Mouse (Mus musculus): ENCODE results near the gene Trem1.

Trem1 gene

DNA sequence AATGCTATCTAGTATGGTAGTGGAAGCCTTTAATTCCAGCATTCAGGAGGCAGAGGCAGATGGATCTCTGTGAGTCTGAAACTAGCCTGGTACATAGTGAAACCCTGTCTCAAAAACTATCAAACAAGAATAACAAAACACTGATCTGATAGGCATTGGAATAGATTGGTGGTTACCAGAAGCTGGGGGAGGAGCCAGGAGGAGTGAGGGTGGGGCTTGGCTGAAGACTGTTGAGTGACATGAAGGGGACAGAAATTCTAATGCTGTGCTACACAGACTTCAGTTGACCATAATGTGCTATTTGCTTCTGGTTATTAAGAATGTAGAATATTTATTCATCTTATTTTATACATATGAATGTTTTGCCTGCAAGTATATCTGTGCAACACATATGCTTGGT, 35.7 kb downstream of the Trem1 start:
- DNase-seq = no peak

DNA sequence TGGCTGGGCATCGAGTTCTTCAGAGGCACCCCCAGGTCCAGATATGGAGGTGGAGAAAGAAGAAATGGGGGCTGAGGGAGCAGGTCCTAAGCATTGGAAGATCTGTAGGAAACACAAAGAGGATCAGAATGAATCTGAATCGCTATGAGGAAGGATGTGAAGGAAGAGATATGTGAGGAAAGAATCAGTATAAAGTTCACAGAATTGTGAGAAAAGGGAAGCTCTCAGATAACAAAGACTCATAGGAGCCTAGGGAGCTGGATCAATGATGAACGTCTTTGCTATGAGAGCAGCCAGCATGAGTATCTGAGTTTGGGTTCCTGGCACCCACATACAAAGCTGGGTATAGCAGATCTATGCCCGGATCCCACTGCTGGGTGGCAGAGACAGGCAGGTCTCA, 37.3 kb downstream of the Trem1 start:
- DNase-seq = no peak

DNA sequence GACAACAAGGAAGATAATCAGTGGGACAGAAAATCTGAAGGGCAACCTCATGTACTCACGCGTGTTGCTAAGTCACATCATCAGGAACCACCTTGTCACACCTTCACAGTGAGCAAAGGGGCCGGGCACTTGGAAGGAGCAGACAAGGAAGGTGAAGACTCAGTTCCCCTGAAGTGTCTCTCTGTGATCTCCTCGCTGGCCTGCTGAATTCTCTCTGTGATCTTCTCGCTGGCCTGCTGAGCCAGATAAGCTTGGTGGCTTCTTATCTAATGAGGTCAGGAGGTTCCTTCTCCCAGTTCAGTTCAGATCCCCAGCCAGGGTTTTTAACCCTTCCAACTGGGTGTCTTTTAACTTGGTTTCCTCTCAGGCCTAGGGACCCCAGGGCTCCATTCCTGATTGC, 39.6 kb downstream of the Trem1 start:
- DNase-seq = no peak

DNA sequence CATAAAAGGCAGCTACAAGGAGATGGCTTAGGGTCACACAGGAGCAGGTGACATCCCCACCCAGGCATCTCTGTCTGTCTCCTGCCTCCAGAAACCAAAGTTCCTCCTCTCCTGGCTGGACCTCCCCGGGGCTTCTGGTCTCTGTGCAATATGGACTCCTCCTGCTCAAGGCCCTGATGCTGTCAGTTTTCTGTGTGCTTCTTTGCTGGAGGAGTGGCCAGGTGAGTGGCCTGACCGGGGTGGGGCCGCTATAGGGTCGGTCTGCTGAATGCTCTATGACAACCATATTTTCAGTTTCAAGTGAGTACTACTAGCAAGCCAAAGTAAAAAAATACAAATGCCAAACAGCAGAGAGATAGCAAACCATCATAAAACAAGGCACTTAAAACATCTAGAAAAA, 40.0 kb downstream of the Trem1 start:
- DNase-seq = no peak

DNA sequence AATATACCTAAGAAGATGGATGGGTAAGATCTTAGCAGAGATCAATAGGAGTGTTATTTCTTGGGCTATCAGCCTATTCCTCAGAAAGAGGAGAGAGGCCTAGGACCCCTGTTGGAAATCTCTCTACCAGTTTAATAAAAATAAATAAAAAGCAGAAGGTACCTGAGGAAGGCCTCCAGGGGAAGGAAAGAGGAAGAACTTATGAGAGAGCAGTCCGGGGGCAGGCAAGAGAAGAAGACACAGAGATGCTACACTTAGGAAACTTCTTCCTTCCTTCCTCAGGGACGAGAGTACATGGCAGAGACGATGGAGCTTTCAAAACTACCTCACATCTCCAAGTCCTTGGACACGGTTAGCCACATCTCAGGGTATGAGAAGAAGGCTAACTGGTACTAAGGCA, 41.5 kb downstream of the Trem1 start:
- no peak for DNase-seq

DNA sequence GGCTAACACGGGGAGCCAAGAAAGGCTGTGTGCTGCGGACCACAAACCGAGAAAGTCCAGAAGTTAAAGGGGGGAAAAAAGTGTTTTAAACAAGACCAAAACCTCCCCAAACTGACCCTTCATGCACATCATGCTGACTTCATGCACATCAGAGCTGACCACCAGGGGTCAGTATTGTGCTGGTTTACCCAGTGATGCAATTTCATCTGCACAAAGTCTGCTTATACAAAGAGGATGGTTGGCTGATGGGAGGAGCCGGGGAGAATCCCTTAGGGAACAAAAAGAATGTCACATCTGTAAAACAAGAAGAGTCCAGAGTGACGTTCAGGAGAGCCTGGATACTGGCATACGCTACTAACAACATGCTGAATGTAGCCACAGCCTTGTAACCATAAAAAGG, 42.3 kb downstream of the Trem1 start:
- peak; percentile 44 to 77 for DNase-seq

DNA sequence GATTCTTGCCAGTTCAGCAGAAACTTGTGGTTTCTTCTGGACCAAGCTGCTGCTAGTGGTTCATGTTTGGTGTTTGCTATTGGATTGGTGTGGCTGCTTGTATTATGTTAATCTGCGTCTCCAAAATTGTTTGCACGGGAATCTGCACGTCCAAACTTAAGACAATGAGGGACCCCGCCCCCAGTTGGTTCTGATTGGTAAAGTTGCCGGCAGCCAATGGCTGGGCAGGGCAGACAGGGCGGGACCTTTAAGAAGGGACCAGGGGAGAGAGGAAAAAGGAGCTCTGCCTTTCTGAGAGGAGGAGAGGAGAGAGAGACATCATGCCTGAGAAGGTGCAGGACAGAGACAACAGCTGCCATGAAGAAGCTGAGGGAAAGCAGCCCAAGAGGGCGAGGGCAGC, 43.2 kb downstream of the Trem1 start:
- DNase-seq = no peak

DNA sequence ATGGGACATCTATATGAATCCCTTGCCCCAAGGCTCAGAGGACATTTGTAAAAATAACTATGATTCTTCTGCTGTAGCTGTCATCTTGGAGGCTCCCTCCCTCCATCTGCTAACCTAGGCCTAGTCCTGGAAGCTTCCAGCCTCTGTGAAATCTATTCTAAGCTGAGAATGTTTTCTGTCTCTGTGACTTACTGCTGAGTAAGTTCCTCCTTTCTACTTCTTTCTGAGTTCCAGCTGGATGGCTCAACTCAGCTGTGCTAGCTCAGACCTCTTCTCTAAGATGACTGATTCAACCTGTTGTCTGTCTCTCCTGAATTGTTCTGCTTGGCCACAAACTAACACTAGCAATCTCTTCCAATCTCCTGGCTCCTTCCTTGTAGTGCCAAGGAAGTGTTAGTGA, 45.8 kb downstream of the Trem1 start:
- DNase-seq = no peak

DNA sequence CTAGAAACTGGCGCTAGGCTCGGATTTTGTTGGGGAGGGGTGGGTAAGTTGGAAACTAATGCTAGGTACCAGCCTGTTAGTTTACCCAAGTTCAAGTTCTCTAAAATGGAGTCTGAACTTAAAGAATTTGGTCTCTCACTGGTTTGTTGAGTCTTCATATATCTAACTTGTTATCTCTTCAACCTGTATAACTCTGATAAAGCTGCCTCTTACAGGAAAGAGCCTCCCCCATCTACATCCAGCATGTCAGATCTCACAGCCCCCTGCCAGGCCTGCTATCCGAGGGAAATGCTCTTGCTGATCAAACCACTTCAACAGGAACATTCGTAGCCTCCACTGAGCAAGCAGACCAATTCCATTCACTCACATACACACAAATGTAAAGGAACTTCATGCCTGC, 46.4 kb downstream of the Trem1 start:
- no peak for DNase-seq

DNA sequence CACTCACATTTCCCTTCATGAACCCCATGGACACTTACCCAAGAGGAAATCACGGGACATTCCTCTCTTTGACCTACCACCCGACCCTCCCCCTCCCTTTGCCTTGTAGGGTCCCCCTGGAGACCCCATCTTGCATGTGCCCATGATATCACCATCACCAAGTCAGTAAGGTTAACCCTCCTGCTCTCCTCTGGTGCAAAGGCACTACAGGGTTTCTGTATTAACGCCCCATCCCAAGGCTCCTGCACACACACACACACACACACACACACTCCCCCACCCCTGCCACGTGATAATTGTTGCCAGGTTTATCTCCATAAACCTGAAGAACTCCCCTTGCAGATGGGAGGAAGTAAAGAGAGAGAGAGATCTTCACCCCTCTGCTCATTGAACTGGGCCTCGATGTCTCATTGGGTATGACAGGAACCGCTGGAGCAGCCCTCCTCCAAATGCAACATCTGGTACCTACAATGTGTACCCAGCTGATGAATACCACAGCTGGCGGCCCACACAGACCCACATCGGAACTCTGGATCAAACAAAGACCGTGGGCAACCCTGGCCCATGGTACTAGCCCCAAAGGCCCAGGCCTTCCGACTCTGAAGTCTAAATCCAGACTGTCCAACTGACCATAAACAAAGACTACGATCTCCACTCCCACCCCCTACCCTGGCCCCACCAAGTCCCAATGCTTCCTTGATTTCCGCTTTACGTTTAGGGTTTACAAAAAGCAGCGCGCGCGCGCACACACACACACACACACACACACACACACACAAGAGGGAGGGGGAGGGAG, 48.6 kb downstream of the Trem1 start:
- no peak for DNase-seq

DNA sequence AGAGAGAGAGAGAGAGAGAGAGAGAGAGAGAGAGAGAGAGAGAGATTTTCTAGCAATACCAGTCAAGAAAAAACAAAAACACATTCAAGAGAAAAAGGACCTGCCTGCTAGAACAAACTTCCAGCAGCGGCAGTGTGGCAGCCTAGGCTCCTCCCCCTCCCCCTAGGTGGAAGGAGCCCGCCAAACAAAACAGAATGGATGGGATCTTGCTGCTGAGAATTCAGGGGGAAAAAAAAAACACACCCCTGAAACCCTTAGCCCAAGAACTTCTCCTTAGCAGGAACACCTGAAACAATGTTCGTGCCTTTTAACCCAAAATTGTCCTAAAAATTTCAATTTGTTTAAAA, 49.1 kb downstream of the Trem1 start:
- DNase-seq = no peak

DNA sequence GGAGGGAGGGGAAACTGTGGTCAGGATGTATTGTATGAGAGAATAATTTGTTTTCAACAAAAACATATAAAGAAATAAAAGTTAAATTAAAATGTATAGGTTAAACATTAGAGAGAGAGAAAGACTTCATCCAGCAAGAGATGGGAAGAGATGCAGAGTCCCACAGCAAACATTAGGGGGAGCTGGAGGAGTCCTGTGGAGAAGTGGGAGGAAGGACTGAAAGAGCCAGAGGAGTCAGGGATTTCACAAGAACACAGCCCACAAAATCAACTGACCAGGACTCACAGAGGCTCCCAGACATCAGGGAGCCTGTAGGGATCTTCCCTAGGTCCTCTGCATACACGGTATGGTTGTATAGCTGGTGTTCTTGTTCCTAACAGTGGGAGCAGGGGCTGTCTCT, 54.2 kb downstream of the Trem1 start:
- DNase-seq = no peak

DNA sequence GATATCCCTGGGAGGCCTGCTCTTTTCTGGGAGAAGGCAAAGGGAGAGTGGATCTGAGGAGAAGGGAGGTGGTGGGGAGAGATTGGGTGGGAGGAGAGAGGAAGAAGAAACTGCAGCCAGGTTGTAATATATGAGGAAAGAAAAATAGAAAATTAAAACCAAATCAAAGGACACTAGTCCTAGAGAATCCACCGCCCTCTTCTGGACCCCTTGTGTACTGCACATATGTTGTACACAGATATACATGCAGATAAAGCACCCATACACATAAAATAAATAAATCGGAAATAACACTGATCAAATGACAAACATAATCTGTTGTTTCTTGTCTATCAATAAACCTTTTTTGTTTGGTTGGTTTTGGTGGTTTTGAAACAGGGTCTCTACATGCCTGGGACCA, 54.7 kb downstream of the Trem1 start:
- DNase-seq = no peak

DNA sequence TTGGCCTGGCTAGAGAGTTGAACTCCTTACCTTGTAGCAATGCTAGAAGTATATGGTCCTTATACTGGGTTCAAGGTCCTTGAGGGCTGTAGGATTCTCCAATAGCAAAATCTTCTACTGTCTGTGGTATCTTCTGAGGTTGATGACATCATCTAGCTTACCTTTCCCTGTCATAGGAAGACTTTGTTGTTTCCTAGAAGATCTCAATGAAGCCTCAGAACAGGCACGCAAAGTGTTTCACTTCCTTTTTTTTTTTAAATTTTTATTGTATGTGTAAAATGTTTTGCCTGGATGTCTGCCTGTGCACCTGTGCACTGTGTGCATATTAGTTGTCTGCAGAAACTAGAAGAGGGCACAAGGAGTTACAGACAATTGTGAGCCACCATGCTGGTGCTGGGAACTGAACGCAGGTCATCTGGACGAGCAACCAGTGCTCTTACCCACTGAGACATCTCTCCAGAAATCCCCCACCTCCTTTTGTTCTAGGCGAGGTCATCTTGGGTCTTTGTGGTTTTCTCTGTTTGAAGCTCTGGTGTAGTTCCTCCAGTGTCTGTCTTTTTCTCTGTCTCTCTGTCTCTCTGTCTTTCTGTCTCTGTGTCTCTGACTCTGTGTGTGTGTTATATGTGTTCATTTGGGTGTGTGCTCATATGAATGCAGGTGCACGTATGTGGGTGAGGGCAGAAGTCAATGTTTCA, 61.1 kb downstream of the Trem1 start:
- DNase-seq = no peak

All from lung, postnatal 4 days (tissue).